Mouse (Mus musculus) urinary bladder, postnatal 25 days (tissue): ENCODE results near the gene Haus2.

ENCODE experiments used
- DNase-seq: peaks from one replicate; pipeline ENCODE4 v3.0.0; 2022; ENCODE audit warnings: low spot score

Haus2 gene

GRCm38 (mm10) chr2:120663491-120664154, 54.4 kb downstream of the Haus2 start:
- no peak for DNase-seq

- DNase-seq = no peak
Observed at GRCm38 (mm10) chr2:120667446-120667845, 58.3 kb downstream of the Haus2 start.

- no peak for DNase-seq
Observed at GRCm38 (mm10) chr2:120670253-120670652, 61.1 kb downstream of the Haus2 start.
